Mouse (Mus musculus) right cerebral cortex, adult 18-20 months (tissue): ENCODE results near the gene Zfp239.

Source experiments
- DNase-seq: peaks from one replicate; pipeline ENCODE4 v3.0.0; 2022; ENCODE audit warnings: mixed read lengths

The Zfp239 gene

GRCm38 (mm10) chr6:117879408-117880115 lies 17.7 kb downstream of the Zfp239 start:
- DNase-seq, result peak; percentile 99

GRCm38 (mm10) chr6:117880394-117880838 lies 18.5 kb downstream of the Zfp239 start:
- no peak for DNase-seq

GRCm38 (mm10) chr6:117881229-117881628 lies 19.3 kb downstream of the Zfp239 start:
- DNase-seq, result no peak

GRCm38 (mm10) chr6:117881997-117882396 lies 20.1 kb downstream of the Zfp239 start:
- DNase-seq, result no peak

- no peak for DNase-seq
These were observed 24.0 kb downstream of the Zfp239 start for GRCm38 (mm10) chr6:117885943-117886342.

- no peak for DNase-seq
These were observed 26.1 kb downstream of the Zfp239 start for GRCm38 (mm10) chr6:117888032-117888431.

- DNase-seq, result no peak
These were observed 26.8 kb downstream of the Zfp239 start for GRCm38 (mm10) chr6:117888642-117889096.

- DNase-seq, result no peak
These were observed 28.4 kb downstream of the Zfp239 start for GRCm38 (mm10) chr6:117890257-117890656.

- no peak for DNase-seq
These were observed 29.7 kb downstream of the Zfp239 start for GRCm38 (mm10) chr6:117891369-117892160.

GRCm38 (mm10) chr6:117892386-117892785 lies 30.5 kb downstream of the Zfp239 start:
- DNase-seq, result no peak

GRCm38 (mm10) chr6:117893435-117893834 lies 31.5 kb downstream of the Zfp239 start:
- DNase-seq, result no peak

GRCm38 (mm10) chr6:117897800-117898199 lies 35.9 kb downstream of the Zfp239 start:
- DNase-seq, result no peak

- peak; percentile 62 for DNase-seq
These were observed 38.5 kb downstream of the Zfp239 start, which contains the start of gene Hnrnpf for GRCm38 (mm10) chr6:117900126-117901080. Gene Hnrnpf (plus strand): TSS chr6:117900324.

GRCm38 (mm10) chr6:117901510-117902402 lies 39.9 kb downstream of the Zfp239 start:
- no peak for DNase-seq

GRCm38 (mm10) chr6:117902556-117902955 lies 40.7 kb downstream of the Zfp239 start:
- no peak for DNase-seq

GRCm38 (mm10) chr6:117903836-117904235 lies 41.9 kb downstream of the Zfp239 start:
- no peak for DNase-seq

GRCm38 (mm10) chr6:117905260-117905930 lies 43.5 kb downstream of the Zfp239 start:
- DNase-seq, result no peak

- peak; percentile 38 for DNase-seq
These were observed 44.2 kb downstream of the Zfp239 start for GRCm38 (mm10) chr6:117906015-117906531.

- peak; percentile 98 for DNase-seq
These were observed 44.8 kb downstream of the Zfp239 start for GRCm38 (mm10) chr6:117906590-117907271.
